Mouse (Mus musculus) small intestine, adult 2 months (tissue): ENCODE data around the gene Dhx57.

Experiments used
- CTCF ChIP-seq: fragments of 200-500 bp; IDR thresholded peaks from 2 replicates; pipeline ENCODE4 v1.5.1; 2012; ENCODE audit warnings: low read depth, mild to moderate bottlenecking, control low read depth, inconsistent platforms, low read length, moderate library complexity, mixed read lengths; ENCODE audit not compliant: insufficient replicate concordance, insufficient read length; ENCODE audit errors: extremely low read depth
- POLR2A ChIP-seq: fragments of 200-500 bp; IDR thresholded peaks from 2 replicates; pipeline ENCODE4 v1.6.1; 2012; ENCODE audit warnings: low read depth, mild to moderate bottlenecking, control low read depth, inconsistent platforms, low read length, moderate library complexity

GRCm38 (mm10) chr17:80221202-80221601 is 69.1 kb downstream of the Dhx57 start:
- no peak for TF ChIP-seq CTCF
- TF ChIP-seq POLR2A: no peak
